Mouse (Mus musculus) subcutaneous adipose tissue, adult 2 months (tissue): ENCODE measurements around the gene Reg1. TPM values are rescaled to one million over a fixed set of nuclear protein-coding genes. Genes with fewer than 3 reads are reported as not detected.

ENCODE experiments used
- polyA plus RNA-seq: library from polyadenylated mRNA; depleted of rRNA; stranded (reverse); fragments of >200 nt; gene quantifications from 2 replicates; pipeline ENCODE4 v1.2.3, GENCODE M21; 2012; ENCODE audit warnings: low replicate concordance; rRNA removed

The Reg1 gene
- not detected in 2 replicates for polyA plus RNA-seq

DNA sequence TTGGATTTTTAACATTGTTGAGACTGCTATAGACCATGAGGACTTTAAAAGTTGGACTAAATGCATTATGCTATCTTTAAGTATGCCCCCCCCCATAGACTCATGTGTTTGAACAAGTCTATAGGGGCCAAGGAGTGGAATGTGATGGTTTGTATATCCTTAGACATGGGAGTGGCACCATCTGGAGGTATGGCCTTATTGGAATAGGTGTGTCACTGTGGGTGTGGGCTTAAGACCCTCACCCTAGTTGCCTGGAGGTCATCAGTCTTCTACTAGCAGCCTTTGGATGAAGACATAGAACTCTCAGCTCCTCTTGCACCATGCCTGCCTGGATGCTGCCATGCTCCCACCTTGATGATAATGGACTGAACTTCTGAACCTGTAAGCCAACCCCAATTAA lies at the start of gene Reg1:
Gene Reg1 (plus strand): TSS at position 301 of the 400 bp plus-strand sequence.

DNA sequence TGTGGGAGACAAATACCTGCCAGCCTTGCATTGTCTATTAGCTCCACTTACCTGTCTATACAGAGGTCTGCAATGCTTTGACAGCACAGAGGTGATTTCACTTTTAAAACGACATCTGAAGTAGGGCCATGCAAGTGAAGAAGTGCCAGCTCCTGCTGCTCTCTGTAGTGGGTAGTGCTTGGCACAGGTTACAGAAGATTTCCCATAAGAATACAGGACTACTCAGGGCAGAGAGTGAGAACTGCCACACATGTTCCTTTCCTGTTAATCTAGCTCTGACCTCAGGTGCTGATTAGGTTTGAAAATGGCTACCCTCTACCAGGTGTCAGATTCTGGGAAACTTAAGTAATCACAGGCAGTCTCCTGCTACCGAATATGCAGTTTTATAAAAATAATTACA lies 43.7 kb upstream of the Reg1 start, which contains the start of gene Reg3d:
Gene Reg3d (minus strand): TSS at position 101 of the 400 bp plus-strand sequence.

DNA sequence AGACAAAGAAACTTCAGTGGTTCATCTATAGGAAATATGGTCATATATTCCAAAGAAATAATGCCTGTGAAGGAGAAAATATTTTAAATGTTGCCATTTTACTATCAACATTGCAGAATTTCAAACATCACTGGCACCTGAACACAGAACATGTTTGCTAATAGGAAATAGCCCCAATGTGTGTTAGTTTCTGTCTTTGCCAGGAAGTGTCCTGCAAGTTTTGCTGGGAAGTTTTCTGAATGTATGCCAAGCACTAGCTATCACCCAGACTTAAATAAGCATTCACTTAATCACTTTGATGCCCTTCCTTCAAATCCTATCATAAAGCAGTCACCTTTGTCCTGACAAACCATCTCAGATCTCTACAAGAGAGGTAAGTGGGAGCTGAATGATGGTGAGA lies 42.1 kb upstream of the Reg1 start, which contains the start of gene Reg3a:
Gene Reg3a (plus strand): TSS at position 301 of the 400 bp plus-strand sequence.

DNA sequence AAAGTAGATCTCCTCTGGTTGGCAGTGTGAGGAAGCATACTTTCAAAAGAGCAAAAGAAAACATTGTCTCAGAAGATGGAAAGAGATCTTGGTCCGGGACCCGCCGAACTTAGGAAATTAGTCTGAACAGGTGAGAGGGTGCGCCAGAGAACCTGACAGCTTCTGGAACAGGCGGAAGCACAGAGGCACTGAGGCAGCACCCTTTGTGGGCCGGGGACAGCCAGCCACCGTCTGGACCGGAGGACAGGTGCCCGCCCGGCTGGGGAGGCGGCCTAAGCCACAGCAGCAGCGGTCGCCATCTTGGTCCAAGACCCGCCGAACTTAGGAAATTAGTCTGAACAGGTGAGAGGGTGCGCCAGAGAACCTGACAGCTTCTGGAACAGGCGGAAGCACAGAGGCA lies 27.2 kb upstream of the Reg1 start, which contains the start of gene Reg2:
Gene Reg2 (plus strand): TSS at position 301 of the 400 bp plus-strand sequence.

DNA sequence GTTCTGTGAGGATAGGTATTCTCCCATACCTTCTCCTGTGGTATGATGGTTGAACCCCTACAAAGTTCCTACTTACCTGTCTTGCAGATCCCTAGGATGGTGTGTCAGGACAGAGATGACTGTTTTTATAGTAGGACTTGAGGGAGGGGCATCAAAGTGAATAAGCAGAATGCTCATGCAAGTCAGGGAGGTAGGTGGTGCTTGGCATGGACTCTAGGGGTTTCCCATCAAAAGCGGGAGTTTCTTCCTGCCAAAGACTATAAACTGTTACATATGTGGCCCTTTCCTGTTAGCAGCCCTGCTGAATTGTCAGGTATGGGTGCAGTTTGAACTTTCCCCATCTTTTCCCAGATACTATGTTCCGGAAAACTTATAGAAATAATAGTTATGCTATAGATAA lies 46.3 kb downstream of the Reg1 start, which contains the start of gene Reg3g:
Gene Reg3g (minus strand): TSS at position 101 of the 400 bp plus-strand sequence.

Other genes with a start within 250 kb of the Reg1 start
- 0.36 and 0.98 TPM in 2 replicates for gene Reg3b, start 52.1 kb upstream of the Reg1 start, polyA plus RNA-seq
- gene Reg3d, start 43.8 kb upstream of the Reg1 start, polyA plus RNA-seq, result not detected in 2 replicates
- gene Reg3a, start 42.0 kb upstream of the Reg1 start, polyA plus RNA-seq, result not detected in 2 replicates
- not detected in 2 replicates for gene Reg2, start 27.1 kb upstream of the Reg1 start, polyA plus RNA-seq
- gene Reg3g, start 46.2 kb downstream of the Reg1 start, polyA plus RNA-seq, result 0.81 TPM in 1 of 2 replicates, not detected in the other